Mouse (Mus musculus) kidney, postnatal 25 days (tissue): ENCODE measurements around the gene Fam81a.
A peak's percentile ranks its signal among the peaks of the same experiment; 100 is the strongest.

Source experiments
- DNase-seq, 2 experiments: peaks; one replicate each; pipeline ENCODE4 v3.0.0; 2021; ENCODE audit warnings: mixed read lengths in 2 of 2

The Fam81a gene

GRCm38 (mm10) chr9:70142460-70142859 lies at the start of gene Fam81a:
Gene Fam81a, minus strand, starts transcription at chr9:70142560.
- no peak for DNase-seq

- no peak for DNase-seq
Measured at GRCm38 (mm10) chr9:70182639-70183038, 40.3 kb upstream of the Fam81a start.

- no peak for DNase-seq
Measured at GRCm38 (mm10) chr9:70181719-70182118, 39.4 kb upstream of the Fam81a start.

GRCm38 (mm10) chr9:70176291-70176690 lies 33.9 kb upstream of the Fam81a start:
- DNase-seq: no peak

- DNase-seq: no peak
Measured at GRCm38 (mm10) chr9:70174896-70175295, 32.5 kb upstream of the Fam81a start.

GRCm38 (mm10) chr9:70174291-70174848 lies 32.0 kb upstream of the Fam81a start:
- no peak for DNase-seq

- DNase-seq: no peak
Measured at GRCm38 (mm10) chr9:70168973-70169372, 26.6 kb upstream of the Fam81a start.

- no peak for DNase-seq
Measured at GRCm38 (mm10) chr9:70160071-70160470, 17.7 kb upstream of the Fam81a start.

GRCm38 (mm10) chr9:70147618-70148017 lies 5.3 kb upstream of the Fam81a start:
- no peak for DNase-seq

GRCm38 (mm10) chr9:70145426-70145825 lies 3.1 kb upstream of the Fam81a start:
- no peak for DNase-seq

GRCm38 (mm10) chr9:70143326-70143725 lies 966 bp upstream of the Fam81a start:
- peak in 1 of 2 experiments; percentile 48 for DNase-seq

GRCm38 (mm10) chr9:70141885-70142326 lies 454 bp downstream of the Fam81a start:
- no peak for DNase-seq

- peak; percentile 73 to 86 for DNase-seq
Measured at GRCm38 (mm10) chr9:70140871-70141796, 1.2 kb downstream of the Fam81a start.

- no peak for DNase-seq
Measured at GRCm38 (mm10) chr9:70140340-70140739, 2.0 kb downstream of the Fam81a start.

GRCm38 (mm10) chr9:70139331-70139885 lies 3.0 kb downstream of the Fam81a start:
- DNase-seq: peak; percentile 36 to 52

- DNase-seq: peak; percentile 49 to 76
Measured at GRCm38 (mm10) chr9:70138511-70138910, 3.8 kb downstream of the Fam81a start.

GRCm38 (mm10) chr9:70137991-70138390 lies 4.4 kb downstream of the Fam81a start:
- DNase-seq: no peak

GRCm38 (mm10) chr9:70135186-70135585 lies 7.2 kb downstream of the Fam81a start:
- peak in 1 of 2 experiments; percentile 69 for DNase-seq

GRCm38 (mm10) chr9:70134716-70135115 lies 7.6 kb downstream of the Fam81a start:
- no peak for DNase-seq

GRCm38 (mm10) chr9:70134215-70134614 lies 8.1 kb downstream of the Fam81a start:
- DNase-seq: no peak

- DNase-seq: no peak
Measured at GRCm38 (mm10) chr9:70130786-70131185, 11.6 kb downstream of the Fam81a start.

- DNase-seq: peak; percentile 7 to 39
Measured at GRCm38 (mm10) chr9:70111869-70112286, 30.5 kb downstream of the Fam81a start.

- no peak for DNase-seq
Measured at GRCm38 (mm10) chr9:70110871-70111270, 31.5 kb downstream of the Fam81a start.

- DNase-seq: peak; percentile 84 to 94
Measured at GRCm38 (mm10) chr9:70109279-70109678, 33.1 kb downstream of the Fam81a start.
